Mouse (Mus musculus) neural tube, embryonic 15.5 days (tissue): ENCODE measurements around the gene Tspear. TPM values are rescaled to one million over a fixed set of nuclear protein-coding genes. Genes with fewer than 3 reads are reported as not detected.

Experiments used
- ATAC-seq: fragments of 200-750 bp; cut with Nextera tagmentation; 2 replicates; pipeline ENCODE4 v1.8.0; 2017; ENCODE audit warnings: mild to moderate bottlenecking, moderate TSS enrichment, moderate library complexity; ENCODE audit not compliant: low FRiP score
- H3K27ac ChIP-seq: fragments of 300-500 bp; sonication (generic); replicated peaks from 2 replicates; pipeline ENCODE4 v1.5.1; 2015; ENCODE audit warnings: mild to moderate bottlenecking, inconsistent platforms
- H3K27me3 ChIP-seq: fragments of 300-500 bp; sonication (generic); replicated peaks from 2 replicates; pipeline ENCODE4 v1.6.1; 2015; ENCODE audit warnings: inconsistent platforms
- H3K36me3 ChIP-seq: fragments of 300-500 bp; sonication (generic); 2 replicates; pipeline ENCODE4 v1.6.1; 2015; ENCODE audit warnings: inconsistent platforms
- H3K4me1 ChIP-seq: fragments of 300-500 bp; sonication (generic); 2 replicates; pipeline ENCODE4 v1.6.1; 2015; ENCODE audit warnings: inconsistent platforms
- H3K4me2 ChIP-seq: fragments of 300-500 bp; sonication (generic); 2 replicates; pipeline ENCODE4 v1.6.1; 2015; ENCODE audit warnings: inconsistent platforms, mild to moderate bottlenecking, moderate library complexity
- H3K4me3 ChIP-seq: fragments of 300-500 bp; sonication (generic); replicated peaks from 2 replicates; pipeline ENCODE4 v1.5.1; 2015; ENCODE audit warnings: mild to moderate bottlenecking, inconsistent platforms
- H3K9ac ChIP-seq: fragments of 300-500 bp; sonication (generic); replicated peaks from 2 replicates; pipeline ENCODE4 v1.6.1; 2015; ENCODE audit warnings: mild to moderate bottlenecking, inconsistent platforms
- H3K9me3 ChIP-seq: fragments of 300-500 bp; sonication (generic); replicated peaks from 2 replicates; pipeline ENCODE4 v1.6.1; 2016; ENCODE audit warnings: inconsistent platforms
- WGBS: fragments of 180-500 bp; shearing (Covaris S2); methylation state at CpG from one replicate; pipeline ENCODE4 v1.1.7; 2015; ENCODE audit warnings: mixed read lengths; 5-methylcytosine and 5-hydroxymethylcytosine counted together
- polyA plus RNA-seq: library from polyadenylated mRNA; unstranded; fragments of >200 nt; fragmentation: Nextera tagmentation; extraction: Ambion mirVana; gene quantifications from 2 replicates; pipeline ENCODE4 v1.2.1, GENCODE M21; 2015

Gene Tspear
- polyA plus RNA-seq, 1 experiment from 2014 or later = 1.6 TPM

DNA sequence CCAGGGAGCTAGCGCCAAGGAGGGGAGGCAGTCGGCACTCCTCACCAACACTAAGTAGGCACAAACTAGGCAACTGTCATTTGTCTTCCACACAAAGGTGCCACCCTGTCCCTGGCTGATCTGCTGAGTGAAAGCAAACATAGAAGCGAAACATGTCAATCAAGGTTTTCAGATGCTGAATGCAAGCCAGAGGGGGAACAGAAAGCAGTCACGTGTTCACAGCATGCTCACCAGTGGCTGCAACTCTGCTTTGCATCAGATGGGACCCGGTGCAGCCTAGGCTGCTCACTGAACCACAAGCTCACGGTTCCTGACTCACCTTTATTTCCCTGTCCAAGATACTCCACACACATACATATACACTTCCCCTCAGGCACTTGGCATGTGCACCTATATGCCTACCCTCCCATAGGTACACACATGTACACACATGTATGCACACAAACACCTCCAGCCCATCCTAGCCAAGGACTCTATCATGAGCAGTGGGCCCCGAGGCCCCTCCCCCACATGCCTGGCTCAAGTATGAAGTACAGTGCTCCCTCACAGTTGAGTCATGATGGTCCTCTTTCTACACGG, 204.7 kb downstream of the Tspear start:
- no peak for ATAC-seq
- Histone ChIP-seq H3K9me3 (no peaks in the 10 kb centered on the region), H3K4me3 (no peak overlapping the region), H3K9ac (no peak overlapping the region), H3K4me2 (no peak overlapping the region), H3K27me3 (no peaks in the 10 kb centered on the region), H3K36me3 (no peaks in the 10 kb centered on the region), H3K4me1 (0 out of 2 replicates have a peak, but pooled peaks cover 2% of the 10 kb centered on the region), H3K27ac (no peak overlapping the region)
- WGBS = 89% methylated on average over 8 of the region's 8 CpGs

DNA sequence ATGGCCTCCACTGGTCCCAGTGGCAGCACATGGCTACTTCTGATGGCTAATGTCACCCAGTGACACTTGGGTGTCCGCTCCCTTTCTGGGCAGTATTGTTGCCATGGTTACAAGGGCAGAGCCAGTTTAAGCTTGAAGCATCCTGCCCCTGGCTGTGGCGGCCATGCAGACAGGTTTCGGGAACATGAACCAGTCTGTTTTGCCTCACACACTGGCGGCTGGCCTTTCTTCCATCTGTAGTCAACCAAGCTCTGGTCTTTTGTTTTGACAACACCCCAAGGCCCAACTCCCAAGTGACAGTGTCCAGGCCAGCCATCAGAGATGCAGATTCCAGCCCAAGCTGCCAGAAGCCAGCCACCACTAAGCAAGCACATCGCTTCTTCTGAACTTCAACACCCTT, 209.2 kb downstream of the Tspear start:
- ATAC-seq = no peak
- H3K9me3 ChIP-seq = no peaks in the 10 kb centered on the region
- peaks cover 10% of the 10 kb centered on the region for H3K4me1 ChIP-seq
- no peak overlapping the region for H3K4me2 ChIP-seq
- no peak overlapping the region for H3K9ac ChIP-seq
- no peaks in the 10 kb centered on the region for H3K27me3 ChIP-seq
- no peak overlapping the region for H3K4me3 ChIP-seq
- no peak overlapping the region for H3K27ac ChIP-seq
- 58% methylated on average over 5 of the region's 5 CpGs for WGBS
- H3K36me3 ChIP-seq = no peaks in the 10 kb centered on the region

DNA sequence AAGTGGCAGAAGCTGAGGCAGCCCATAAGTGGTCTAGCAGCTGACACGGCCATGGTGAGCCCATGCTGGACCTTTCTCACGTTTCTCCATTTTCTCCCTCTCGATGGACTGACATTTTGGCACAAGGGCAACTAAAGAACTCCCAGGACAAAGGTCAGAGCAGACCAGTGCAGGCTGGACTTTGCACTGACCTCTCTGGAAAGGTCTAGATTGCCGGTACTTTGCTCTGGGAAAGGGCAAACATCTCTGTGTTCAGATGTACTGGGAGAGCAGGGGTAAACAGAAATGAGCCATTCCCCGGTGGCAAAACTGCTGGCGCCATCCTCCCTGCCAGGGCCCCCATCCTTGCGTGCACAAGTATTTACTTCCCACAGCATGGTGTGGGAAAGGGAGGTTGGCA, 213.8 kb downstream of the Tspear start:
- H3K4me1 ChIP-seq = peaks cover 31% of the 10 kb centered on the region
- H3K27me3 ChIP-seq = no peaks in the 10 kb centered on the region
- no peak overlapping the region for H3K9ac ChIP-seq
- H3K9me3 ChIP-seq = no peaks in the 10 kb centered on the region
- H3K4me2 ChIP-seq = no peak overlapping the region
- H3K27ac ChIP-seq = no peak overlapping the region
- no peaks in the 10 kb centered on the region for H3K36me3 ChIP-seq
- WGBS = 84% methylated on average over 7 of the region's 7 CpGs
- H3K4me3 ChIP-seq = no peak overlapping the region
- ATAC-seq = no peak

DNA sequence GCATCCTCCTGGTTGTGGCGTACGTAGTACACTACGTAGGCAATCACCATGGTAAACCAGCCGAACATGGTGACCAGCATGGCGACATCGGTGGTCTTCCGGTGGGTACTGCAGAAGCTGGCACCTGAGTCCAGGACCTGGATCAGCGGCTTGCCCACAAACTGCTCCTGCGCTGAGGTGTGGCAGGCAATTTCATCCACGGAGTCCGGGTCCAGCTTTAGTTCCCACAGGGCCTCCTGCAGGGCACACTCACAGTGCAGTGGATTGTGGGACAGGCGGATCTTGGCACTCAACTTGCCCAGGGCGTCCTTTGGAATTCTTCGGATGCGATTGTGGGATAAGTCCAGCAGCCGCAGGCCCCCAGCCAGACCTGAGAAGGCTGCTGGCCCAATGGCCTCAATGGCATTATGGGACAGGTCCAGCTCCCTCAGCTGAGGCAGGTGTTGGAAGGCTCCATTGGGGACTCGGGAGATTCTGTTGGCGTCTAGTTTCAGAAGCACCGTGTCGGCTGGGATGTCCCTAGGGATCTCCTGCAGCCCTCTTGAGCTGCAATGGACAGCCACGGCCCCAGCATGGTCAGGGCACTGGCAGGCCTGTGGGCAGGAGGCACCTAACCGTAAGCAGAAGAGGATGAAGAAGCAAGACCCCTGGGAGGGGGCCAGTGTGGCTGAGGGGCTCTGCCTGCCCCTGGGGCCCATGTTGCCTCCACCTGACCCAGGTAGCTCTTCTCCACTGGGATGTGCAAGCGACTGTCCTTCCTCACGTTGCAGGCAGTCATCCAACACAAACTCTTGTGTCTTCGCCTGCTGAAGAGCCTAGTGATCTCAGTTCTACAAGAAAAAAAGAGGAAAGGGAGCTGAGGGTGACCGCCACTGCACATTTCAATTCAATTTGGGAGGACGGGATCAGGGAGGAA, 214.8 kb downstream of the Tspear start:
- Histone ChIP-seq H3K27me3 (no peaks in the 10 kb centered on the region), H3K9me3 (no peaks in the 10 kb centered on the region), H3K36me3 (no peaks in the 10 kb centered on the region), H3K27ac (peak overlapping the region; percentile 81), H3K4me2 (peak overlapping the region; percentile 65), H3K4me1 (peaks cover 29% of the 10 kb centered on the region), H3K9ac (peak overlapping the region; percentile 64), H3K4me3 (peak overlapping the region; percentile 68)
- no peak for ATAC-seq
- WGBS = 82% methylated on average over 27 of the region's 27 CpGs

DNA sequence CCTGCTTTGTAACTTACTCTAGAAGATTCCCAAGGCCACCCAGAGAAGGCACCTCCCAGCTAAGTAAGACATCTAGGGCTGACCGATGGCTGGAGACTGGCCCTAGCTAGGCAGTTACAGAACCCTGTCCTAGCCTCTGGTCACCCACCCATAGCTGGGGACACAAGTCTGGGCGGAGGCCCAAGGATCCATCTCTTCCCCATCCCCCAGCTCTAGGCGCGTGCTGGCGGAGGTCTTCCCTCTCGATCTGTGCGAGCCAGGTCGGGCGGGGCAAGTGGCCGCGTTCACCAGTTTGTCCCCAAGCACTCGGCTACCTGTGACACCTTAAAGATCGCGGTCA, 215.5 kb downstream of the Tspear start:
- WGBS = 1% methylated on average over 14 of the region's 14 CpGs
- Histone ChIP-seq H3K9ac (peak overlapping the region; percentile 64), H3K4me1 (peaks cover 29% of the 10 kb centered on the region), H3K36me3 (no peaks in the 10 kb centered on the region), H3K4me2 (peak overlapping the region; percentile 65), H3K27ac (peak overlapping the region; percentile 81), H3K27me3 (no peaks in the 10 kb centered on the region), H3K9me3 (no peaks in the 10 kb centered on the region), H3K4me3 (peak overlapping the region; percentile 68)
- ATAC-seq = peak; percentile 28

DNA sequence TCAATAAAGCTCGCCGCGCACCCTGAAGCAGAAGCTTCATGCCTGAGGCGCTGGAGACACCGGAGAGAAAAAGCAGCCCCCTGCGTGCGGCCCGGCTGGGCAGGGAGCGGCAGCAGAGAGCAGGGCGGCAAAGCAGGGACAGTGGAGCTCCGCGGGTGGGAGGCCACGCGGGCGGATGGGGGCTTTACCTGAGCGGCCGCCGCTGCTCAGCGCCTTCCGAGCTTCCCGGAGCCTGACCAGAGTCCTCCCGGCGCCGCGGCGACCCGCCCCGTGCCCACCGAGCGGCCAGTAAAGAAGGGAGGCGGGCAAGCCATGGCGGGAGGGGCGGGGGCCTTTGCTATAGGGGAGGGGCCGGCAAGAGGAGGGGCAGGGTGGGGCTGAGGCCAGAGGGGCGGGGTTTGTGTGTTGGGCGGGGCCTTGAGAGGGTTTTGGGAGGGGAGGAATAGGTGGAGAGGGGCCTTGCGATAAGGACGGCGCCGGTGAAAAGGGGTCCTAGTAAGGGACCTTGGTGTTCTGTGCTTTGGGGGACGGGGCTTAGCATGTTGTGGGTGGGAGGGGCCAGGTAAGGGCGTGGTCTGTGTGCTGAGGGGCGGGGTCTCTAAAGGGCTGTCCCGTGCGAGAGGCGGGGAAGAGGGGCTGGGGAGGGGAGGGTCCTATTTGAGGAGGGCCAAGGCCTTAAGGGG, 216.0 kb downstream of the Tspear start, which contains the start of gene Lrrc3:
Gene Lrrc3, minus strand, starts transcription at position 326 of the 683 bp plus-strand sequence.
- peak; percentile 86 for ATAC-seq
- Histone ChIP-seq H3K36me3 (no peaks in the 10 kb centered on the region), H3K9ac (peak within 1 kb of the TSS; percentile 64), H3K4me2 (peak within 1 kb of the TSS; percentile 65), H3K4me1 (peaks cover 29% of the 10 kb centered on the region), H3K9me3 (no peaks in the 10 kb centered on the region), H3K4me3 (peak within 1 kb of the TSS; percentile 68), H3K27me3 (no peaks in the 10 kb centered on the region), H3K27ac (peak within 1 kb of the TSS; percentile 81)
- WGBS = under 1% methylated on average over 35 of the region's 46 CpGs

DNA sequence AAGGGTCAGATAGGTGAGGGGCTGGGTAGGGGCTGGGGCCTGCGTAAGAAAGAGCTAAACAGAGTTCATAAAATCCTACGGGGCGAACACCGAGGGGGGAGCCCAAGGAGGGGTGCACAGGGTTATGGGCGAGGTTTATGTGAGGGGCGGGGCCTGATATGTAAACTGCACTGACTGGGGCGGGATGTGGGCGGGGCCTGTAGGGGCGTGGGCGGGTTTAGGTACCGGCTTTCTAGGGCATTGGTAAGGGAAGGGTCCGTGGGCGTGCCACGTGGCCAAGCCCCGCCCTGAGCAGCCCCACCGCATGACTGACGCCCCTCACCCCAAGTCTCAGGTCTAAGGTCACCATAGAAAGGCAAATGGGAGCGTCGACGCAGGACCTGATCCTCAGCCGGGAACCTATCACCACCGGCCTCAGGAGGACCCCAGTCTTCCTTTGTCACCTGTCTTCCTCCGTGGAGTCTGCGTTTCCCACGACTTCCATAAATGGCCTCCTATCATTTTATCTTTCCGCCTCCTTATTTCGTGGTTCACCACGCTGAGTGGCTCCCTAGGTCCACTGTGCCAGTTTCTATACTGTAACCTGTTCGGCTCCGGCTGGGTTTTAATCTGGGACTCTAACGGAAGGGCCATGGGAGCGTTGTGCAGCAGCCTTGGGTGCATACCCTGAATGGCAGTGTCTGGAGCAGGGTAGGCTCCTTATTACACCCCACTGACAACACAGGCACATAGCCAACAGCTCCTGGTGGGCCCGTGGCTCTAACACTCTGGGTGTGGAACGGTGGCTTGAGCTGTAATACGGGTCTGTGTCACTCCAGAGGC, 216.7 kb downstream of the Tspear start:
- Histone ChIP-seq H3K36me3 (no peaks in the 10 kb centered on the region), H3K4me3 (peak overlapping the region; percentile 68), H3K27ac (peak overlapping the region; percentile 81), H3K27me3 (no peaks in the 10 kb centered on the region), H3K4me1 (peaks cover 29% of the 10 kb centered on the region), H3K4me2 (peak overlapping the region; percentile 65), H3K9me3 (no peaks in the 10 kb centered on the region), H3K9ac (peak overlapping the region; percentile 64)
- 4% methylated on average over 35 of the region's 35 CpGs for WGBS
- ATAC-seq = peak; percentile 94

DNA sequence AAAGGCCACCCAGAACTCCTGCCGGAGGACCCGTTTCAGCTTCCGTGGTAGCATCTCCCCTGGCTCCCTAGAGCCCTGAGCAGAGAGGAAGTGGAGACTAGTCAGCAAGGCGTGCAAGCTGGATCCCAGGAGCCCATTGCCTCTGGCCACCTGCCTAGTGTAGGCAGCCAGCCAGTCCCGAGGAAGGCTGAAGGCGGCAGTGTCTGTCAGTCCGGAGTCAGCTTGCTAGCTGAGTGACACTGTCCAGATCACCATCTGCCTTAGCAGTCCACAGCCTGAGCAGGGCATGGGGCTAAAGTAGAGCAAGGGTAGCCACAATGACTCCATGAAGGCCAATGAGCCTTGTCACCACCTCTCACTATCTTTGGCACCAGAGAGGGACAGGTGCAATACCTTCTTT, 226.2 kb downstream of the Tspear start:
- H3K9ac ChIP-seq = no peak overlapping the region
- H3K4me1 ChIP-seq = no peaks in the 10 kb centered on the region
- no peak for ATAC-seq
- H3K36me3 ChIP-seq = no peaks in the 10 kb centered on the region
- no peaks in the 10 kb centered on the region for H3K27me3 ChIP-seq
- no peak overlapping the region for H3K27ac ChIP-seq
- 72% methylated on average over 7 of the region's 7 CpGs for WGBS
- H3K4me2 ChIP-seq = no peak overlapping the region
- no peak overlapping the region for H3K4me3 ChIP-seq
- H3K9me3 ChIP-seq = no peaks in the 10 kb centered on the region

DNA sequence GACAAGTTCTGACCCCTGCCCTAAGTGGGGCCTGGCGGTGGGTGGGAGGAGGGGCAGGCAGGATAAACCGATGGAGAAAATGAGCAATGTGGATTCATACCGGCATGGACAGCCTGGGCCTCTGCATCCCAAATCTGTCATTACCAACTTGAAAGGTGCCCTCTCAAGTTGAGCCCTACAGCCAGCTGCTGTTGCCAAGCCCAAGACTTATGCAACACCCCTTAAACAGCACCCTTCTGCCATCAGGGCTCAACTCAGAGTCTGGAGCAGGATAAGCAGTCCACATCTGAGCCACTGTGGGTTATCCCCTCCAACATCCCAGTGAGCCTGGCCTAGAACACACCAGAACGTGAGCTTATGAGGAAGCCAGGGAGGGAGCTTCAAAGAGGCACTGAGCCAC, 226.9 kb downstream of the Tspear start:
- Histone ChIP-seq H3K9me3 (no peaks in the 10 kb centered on the region), H3K27me3 (no peaks in the 10 kb centered on the region), H3K9ac (no peak overlapping the region), H3K4me2 (no peak overlapping the region), H3K36me3 (no peaks in the 10 kb centered on the region), H3K4me1 (no peaks in the 10 kb centered on the region), H3K4me3 (no peak overlapping the region), H3K27ac (no peak overlapping the region)
- 81% methylated on average over 4 of the region's 4 CpGs for WGBS
- ATAC-seq = no peak

DNA sequence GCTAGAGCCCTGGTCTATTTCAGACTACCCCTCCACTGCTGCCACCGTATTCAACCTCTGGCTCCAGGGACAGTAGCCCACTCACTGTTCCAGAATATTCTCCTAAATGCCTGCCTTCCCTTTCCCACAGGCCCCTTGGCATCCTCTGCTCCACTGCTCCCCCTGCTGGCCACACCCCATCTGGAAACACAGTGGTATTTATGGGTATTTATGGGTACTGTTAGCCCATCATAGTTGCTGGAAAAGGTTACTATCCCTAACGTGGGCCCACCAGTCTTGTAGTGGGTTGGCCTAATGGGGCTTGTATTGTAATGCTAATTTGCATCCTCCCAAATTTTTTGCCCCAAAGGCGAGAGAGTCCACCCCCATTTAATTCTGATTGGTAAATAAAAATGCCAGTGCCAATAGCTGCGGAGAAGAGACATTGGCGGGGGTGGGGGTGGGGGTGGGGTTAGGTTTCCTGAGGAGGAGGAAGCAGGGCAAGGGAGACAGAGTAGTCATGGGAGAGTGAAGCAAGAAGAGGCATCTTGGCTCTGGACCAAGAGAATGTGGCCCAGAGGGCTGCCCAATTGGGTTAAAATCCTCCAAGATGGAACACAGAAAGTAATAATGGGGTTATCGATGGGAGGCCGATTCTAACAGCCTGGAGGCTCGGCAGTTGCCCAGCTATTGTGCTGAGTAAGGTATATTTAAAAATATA, 230.4 kb downstream of the Tspear start:
- Histone ChIP-seq H3K4me3 (no peak overlapping the region), H3K4me1 (no peaks in the 10 kb centered on the region), H3K9ac (no peak overlapping the region), H3K9me3 (no peaks in the 10 kb centered on the region), H3K4me2 (no peak overlapping the region), H3K27me3 (no peaks in the 10 kb centered on the region), H3K27ac (no peak overlapping the region), H3K36me3 (no peaks in the 10 kb centered on the region)
- no peak for ATAC-seq
- 61% methylated on average over 8 of the region's 8 CpGs for WGBS

DNA sequence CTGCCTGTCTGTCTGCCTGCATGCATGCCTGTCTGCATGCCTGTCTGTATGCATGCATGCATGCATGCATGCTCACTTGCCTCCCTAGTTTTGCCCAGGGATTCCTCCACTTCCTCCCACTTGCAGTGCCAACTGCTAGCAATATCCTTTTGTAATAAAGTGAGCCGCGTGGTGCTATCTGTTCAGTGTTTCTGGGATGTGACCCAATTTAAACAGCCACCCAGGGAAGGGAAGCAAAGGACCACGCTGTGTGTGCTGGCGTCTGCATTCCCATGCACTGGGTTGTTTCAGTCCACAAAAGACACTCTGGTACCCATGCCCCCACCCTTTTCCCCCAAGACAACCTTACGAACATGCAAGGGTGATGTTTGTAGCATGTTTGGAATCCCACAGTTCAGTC, 234.6 kb downstream of the Tspear start:
- WGBS = 52% methylated on average over 5 of the region's 5 CpGs
- H3K36me3 ChIP-seq = no peaks in the 10 kb centered on the region
- H3K4me3 ChIP-seq = no peak overlapping the region
- H3K4me2 ChIP-seq = no peak overlapping the region
- ATAC-seq = 0 out of 2 replicates have a peak, but pooled peaks have one; percentile 57
- no peaks in the 10 kb centered on the region for H3K9me3 ChIP-seq
- H3K4me1 ChIP-seq = no peaks in the 10 kb centered on the region
- no peak overlapping the region for H3K27ac ChIP-seq
- no peak overlapping the region for H3K9ac ChIP-seq
- H3K27me3 ChIP-seq = no peaks in the 10 kb centered on the region
